Mouse (Mus musculus) cortical plate, adult 2 months (tissue): ENCODE data around the gene Nfat5. TPM values are rescaled to one million over a fixed set of nuclear protein-coding genes. Genes with fewer than 3 reads are reported as not detected.

Experiments used
- H3K27ac ChIP-seq: fragments of 200-500 bp; 2 replicates; pipeline ENCODE4 v1.5.1; 2012; ENCODE audit warnings: low read length, control low read depth, inconsistent platforms; ENCODE audit not compliant: insufficient read depth
- H3K4me1 ChIP-seq: fragments of 200-500 bp; 2 replicates; pipeline ENCODE4 v1.6.1; 2011; ENCODE audit warnings: low read length; ENCODE audit not compliant: control insufficient read depth, insufficient read depth
- H3K4me3 ChIP-seq: fragments of 200-500 bp; 2 replicates; pipeline ENCODE4 v1.5.1; 2011; ENCODE audit warnings: mild to moderate bottlenecking, low read length, control low read depth; ENCODE audit not compliant: insufficient read depth
- CTCF ChIP-seq: fragments of 200-500 bp; IDR thresholded peaks from 2 replicates; pipeline ENCODE4 v1.5.1; 2011; ENCODE audit warnings: mild to moderate bottlenecking, control low read depth, low read length; ENCODE audit not compliant: insufficient read depth; ENCODE audit errors: extremely low read depth
- POLR2A ChIP-seq: fragments of 200-500 bp; IDR thresholded peaks from 2 replicates; pipeline ENCODE4 v1.6.1; 2011; ENCODE audit warnings: mild to moderate bottlenecking, low read length, control low read depth; ENCODE audit not compliant: insufficient read depth; ENCODE audit errors: extremely low read depth
- polyA plus RNA-seq: library from polyadenylated mRNA; depleted of rRNA; stranded (reverse); fragments of >200 nt; gene quantifications from 2 replicates; pipeline ENCODE4 v1.2.3, GENCODE M21; 2012

Gene Nfat5
- polyA plus RNA-seq, 1 experiment = 36.0 TPM

GRCm38 (mm10) chr8:107287522-107287921 lies 5.7 kb upstream of the Nfat5 start:
- TF ChIP-seq CTCF = no peak
- no peak for TF ChIP-seq POLR2A
- H3K27ac ChIP-seq = no peak overlapping the region
- H3K4me3 ChIP-seq = no peak overlapping the region
- no peaks in the 10 kb centered on the region; the same call in 1 of the 2 replicates for H3K4me1 ChIP-seq

- H3K4me1 ChIP-seq = no peaks in the 10 kb centered on the region; the same call in 1 of the 2 replicates
- no peak overlapping the region for H3K4me3 ChIP-seq
- no peak for TF ChIP-seq POLR2A
- TF ChIP-seq CTCF = no peak
- H3K27ac ChIP-seq = no peak overlapping the region
Measured at GRCm38 (mm10) chr8:107291171-107291601, 2.1 kb upstream of the Nfat5 start.

- TF ChIP-seq CTCF (no peak), POLR2A (no peak)
- Histone ChIP-seq H3K27ac (peak overlapping the region; percentile 95), H3K4me1 (no peaks in the 10 kb centered on the region; the same call in 1 of the 2 replicates), H3K4me3 (peak overlapping the region; percentile 93)
Measured at GRCm38 (mm10) chr8:107292119-107292927, 947 bp upstream of the Nfat5 start.

GRCm38 (mm10) chr8:107293641-107294628 lies 665 bp downstream of the Nfat5 start:
- Histone ChIP-seq H3K27ac (peak overlapping the region; percentile 92), H3K4me1 (no peaks in the 10 kb centered on the region; the same call in 1 of the 2 replicates), H3K4me3 (peak overlapping the region; percentile 93)
- no peak for TF ChIP-seq CTCF
- TF ChIP-seq POLR2A = no peak

- H3K4me1 ChIP-seq = no peaks in the 10 kb centered on the region; the same call in 1 of the 2 replicates
- H3K4me3 ChIP-seq = no peak overlapping the region; the same call in 1 of the 2 replicates
- TF ChIP-seq CTCF (no peak), POLR2A (no peak)
- H3K27ac ChIP-seq = no peak overlapping the region
Measured at GRCm38 (mm10) chr8:107295450-107295849, 2.2 kb downstream of the Nfat5 start.

- H3K4me3 ChIP-seq = no peak overlapping the region
- H3K27ac ChIP-seq = no peak overlapping the region
- no peaks in the 10 kb centered on the region for H3K4me1 ChIP-seq
- TF ChIP-seq POLR2A (no peak), CTCF (no peak)
Measured at GRCm38 (mm10) chr8:107311876-107312275, 18.6 kb downstream of the Nfat5 start.

- TF ChIP-seq POLR2A = no peak
- peak; percentile 97 for TF ChIP-seq CTCF
- Histone ChIP-seq H3K4me3 (no peak overlapping the region), H3K4me1 (no peaks in the 10 kb centered on the region), H3K27ac (no peak overlapping the region)
Measured at GRCm38 (mm10) chr8:107324142-107324541, 30.9 kb downstream of the Nfat5 start.

- H3K4me1 ChIP-seq = no peaks in the 10 kb centered on the region
- TF ChIP-seq POLR2A (no peak), CTCF (peak; percentile 20; the same call in 1 of the 2 replicates)
- H3K4me3 ChIP-seq = no peak overlapping the region
- H3K27ac ChIP-seq = no peak overlapping the region
Measured at GRCm38 (mm10) chr8:107329595-107329994, 36.3 kb downstream of the Nfat5 start.

- TF ChIP-seq POLR2A (no peak), CTCF (no peak)
- Histone ChIP-seq H3K4me1 (no peaks in the 10 kb centered on the region), H3K27ac (no peak overlapping the region), H3K4me3 (no peak overlapping the region)
Measured at GRCm38 (mm10) chr8:107336480-107336879, 43.2 kb downstream of the Nfat5 start.

- Histone ChIP-seq H3K4me1 (no peaks in the 10 kb centered on the region; the same call in 1 of the 2 replicates), H3K4me3 (no peak overlapping the region), H3K27ac (no peak overlapping the region)
- TF ChIP-seq CTCF (no peak), POLR2A (no peak)
Measured at GRCm38 (mm10) chr8:107370311-107370710, 77.0 kb downstream of the Nfat5 start.
